20 mouse cellular contexts compared by ENCODE assay signal in genomic region chr13:12308473-12308872, GRCm38 (mm10). TPM values are rescaled to one million over a fixed set of nuclear protein-coding genes. Genes with fewer than 3 reads are reported as not detected.
DNase-seq lines count a peak whose midpoint lies in the region; ATAC-seq and TF ChIP-seq lines count a peak whose summit lies in the region.
"Had no signal": no experiment of that assay in that cellular context is flagged by ENCODE, and none has a peak within 500 bp of the region (broad histone marks: within the 10 kb centered on the region; RNA-seq: fewer than 3 reads in every experiment).

No protein-coding gene starts in this region.

- H3K9ac ChIP-seq in forebrain, postnatal 0 days, result no peak overlapping the region
- no peak overlapping the region for H3K9ac ChIP-seq in forebrain, embryonic 14.5 days (ENCODE audit: low read length)
- no peak overlapping the region for H3K9ac ChIP-seq in heart, embryonic 12.5 days
- H3K9ac ChIP-seq in heart, embryonic 16.5 days (ENCODE audit: low read length), result no peak overlapping the region
- H3K9ac ChIP-seq in heart, adult 2 months (ENCODE audit: low read depth, low read length), result no peak overlapping the region
- H3K9ac ChIP-seq: embryonic facial prominence, embryonic 12.5 days; forebrain, embryonic 13.5 days; hindbrain, embryonic 15.5 days; kidney, embryonic 15.5 days had no signal

- H3K27ac ChIP-seq in forebrain, postnatal 0 days (ENCODE audit: low read depth, low read length), result peak overlapping the region; percentile 10; the same call in 1 of the 2 replicates
- no peak overlapping the region for H3K27ac ChIP-seq in forebrain, embryonic 14.5 days (ENCODE audit: low read depth, low read length)
- peak overlapping the region; percentile 64 for H3K27ac ChIP-seq in heart, embryonic 12.5 days (ENCODE audit: poor library complexity, severe bottlenecking)
- peak overlapping the region; percentile 66 for H3K27ac ChIP-seq in heart, embryonic 16.5 days (ENCODE audit: low read length)
- no peak overlapping the region for H3K27ac ChIP-seq in heart, adult 2 months
- H3K27ac ChIP-seq: forebrain, embryonic 13.5 days; hindbrain, embryonic 15.5 days; kidney, embryonic 15.5 days had no signal

- H3K27me3 ChIP-seq in forebrain, postnatal 0 days (ENCODE audit: insufficient read depth, low read length), result no peaks in the 10 kb centered on the region
- no peaks in the 10 kb centered on the region for H3K27me3 ChIP-seq in forebrain, embryonic 14.5 days (replicated peaks; ENCODE audit: control insufficient read depth, insufficient read depth, low read length)
- no peaks in the 10 kb centered on the region for H3K27me3 ChIP-seq in heart, embryonic 12.5 days (replicated peaks)
- no peaks in the 10 kb centered on the region for H3K27me3 ChIP-seq in heart, embryonic 16.5 days (ENCODE audit: control insufficient read depth, insufficient read depth, low read length)
- no peaks in the 10 kb centered on the region for H3K27me3 ChIP-seq in heart, adult 2 months (ENCODE audit: control insufficient read depth, insufficient read depth, low read length)
- H3K27me3 ChIP-seq: embryonic facial prominence, embryonic 12.5 days; forebrain, embryonic 13.5 days; hindbrain, embryonic 15.5 days; kidney, embryonic 15.5 days had no signal

- no peak overlapping the region for H3K4me2 ChIP-seq in forebrain, postnatal 0 days (ENCODE audit: low read depth)
- no peak overlapping the region for H3K4me2 ChIP-seq in forebrain, embryonic 14.5 days (ENCODE audit: low read length)
- no peak overlapping the region for H3K4me2 ChIP-seq in heart, embryonic 12.5 days
- no peak overlapping the region for H3K4me2 ChIP-seq in heart, embryonic 16.5 days (ENCODE audit: low read depth, low read length)
- H3K4me2 ChIP-seq: embryonic facial prominence, embryonic 12.5 days; forebrain, embryonic 13.5 days; hindbrain, embryonic 15.5 days; kidney, embryonic 15.5 days had no signal

- no peaks in the 10 kb centered on the region for H3K9me3 ChIP-seq in forebrain, postnatal 0 days (ENCODE audit: low read length)
- H3K9me3 ChIP-seq in forebrain, embryonic 14.5 days (replicated peaks; ENCODE audit: control insufficient read depth, low read length), result no peaks in the 10 kb centered on the region
- no peaks in the 10 kb centered on the region for H3K9me3 ChIP-seq in heart, embryonic 12.5 days (replicated peaks)
- no peaks in the 10 kb centered on the region for H3K9me3 ChIP-seq in heart, embryonic 16.5 days (replicated peaks; ENCODE audit: control insufficient read depth, low read length)
- H3K9me3 ChIP-seq: embryonic facial prominence, embryonic 12.5 days; forebrain, embryonic 13.5 days; hindbrain, embryonic 15.5 days; kidney, embryonic 15.5 days had no signal

- DNase-seq in forebrain, postnatal 0 days, result peak; percentile 45
- no peak for DNase-seq in forebrain, embryonic 14.5 days (ENCODE audit: low spot score)
- DNase-seq in heart, postnatal 36 days, result no peak
- no peak for DNase-seq in heart, adult 2 months
- DNase-seq in brain, adult 2 months (ENCODE audit: low read depth, low spot score), result peak; percentile 26
- DNase-seq: adrenal gland, postnatal 10 days; cerebellum, adult 11-12 months; cerebellum, adult 9-10 months; cerebellum, postnatal 25 days; gastrocnemius, postnatal 25 days; kidney, adult 2 months had no signal

- no peaks in the 10 kb centered on the region for H3K79me2 ChIP-seq in heart, adult 2 months (replicated peaks; ENCODE audit: control insufficient read depth, insufficient read depth, low read length)

- no peak for TF ChIP-seq CTCF in forebrain, postnatal 0 days (IDR thresholded peaks at IDR 0.05; ENCODE audit: low read depth)
- TF ChIP-seq CTCF in heart, adult 2 months (IDR thresholded peaks at IDR 0.05), result no peak

- no peak for TF ChIP-seq EP300 in heart, adult 2 months (IDR thresholded peaks at IDR 0.05; ENCODE audit: insufficient read depth, low read depth, low read length)

- H3K4me3 ChIP-seq in forebrain, postnatal 0 days (ENCODE audit: low read depth, low read length), result no peak overlapping the region
- H3K4me3 ChIP-seq in forebrain, embryonic 14.5 days (ENCODE audit: low read depth, low read length), result no peak overlapping the region
- no peak overlapping the region for H3K4me3 ChIP-seq in heart, embryonic 12.5 days
- no peak overlapping the region for H3K4me3 ChIP-seq in heart, embryonic 16.5 days (ENCODE audit: low read length)
- H3K4me3 ChIP-seq in heart, adult 2 months, result no peak overlapping the region
- H3K4me3 ChIP-seq: embryonic facial prominence, embryonic 12.5 days; forebrain, embryonic 13.5 days; hindbrain, embryonic 15.5 days; kidney, embryonic 15.5 days had no signal

- ATAC-seq in forebrain, postnatal 0 days, result peak; percentile 63
- ATAC-seq in forebrain, embryonic 14.5 days, result no peak
- no peak for ATAC-seq in heart, embryonic 12.5 days (ENCODE audit: insufficient number of reproducible peaks, low FRiP score)
- no peak for ATAC-seq in heart, embryonic 16.5 days (replicated peaks; ENCODE audit: extremely low read depth, insufficient read depth, low FRiP score)
- ATAC-seq in megakaryocyte-erythroid progenitor cell, adult 5-6 weeks (replicated peaks; ENCODE audit: low FRiP score, low TSS enrichment, poor library complexity, severe bottlenecking), result no peak
- ATAC-seq: forebrain, embryonic 13.5 days; intestine, embryonic 16.5 days had no signal

- TF ChIP-seq POLR2A in heart, adult 2 months (IDR thresholded peaks at IDR 0.05; ENCODE audit: insufficient read depth, low read depth, low read length), result no peak

- H3K4me1 ChIP-seq in forebrain, postnatal 0 days (ENCODE audit: insufficient read depth), result no peaks in the 10 kb centered on the region
- peaks cover 3% of the 10 kb centered on the region; the same call in 1 of the 2 replicates for H3K4me1 ChIP-seq in forebrain, embryonic 14.5 days (ENCODE audit: control insufficient read depth, insufficient read depth, low read length)
- H3K4me1 ChIP-seq in heart, embryonic 12.5 days (replicated peaks), result peaks cover 63% of the 10 kb centered on the region
- H3K4me1 ChIP-seq in heart, embryonic 16.5 days (ENCODE audit: control insufficient read depth, insufficient read depth, low read length), result peaks cover 32% of the 10 kb centered on the region
- peaks cover 3% of the 10 kb centered on the region; the same call in 1 of the 2 replicates for H3K4me1 ChIP-seq in heart, adult 2 months (ENCODE audit: control insufficient read depth, insufficient read depth, low read length)
- H3K4me1 ChIP-seq: embryonic facial prominence, embryonic 12.5 days; hindbrain, embryonic 15.5 days had no signal

- 61% methylated on average over 8 of the region's 8 CpGs for WGBS in forebrain, postnatal 0 days
- 84% methylated on average over 8 of the region's 8 CpGs for WGBS in forebrain, embryonic 14.5 days
- 86% methylated on average over 8 of the region's 8 CpGs for WGBS in heart, embryonic 12.5 days
- WGBS in heart, embryonic 16.5 days, result 82% methylated on average over 8 of the region's 8 CpGs
- WGBS in heart, adult 2 months, result 85% methylated on average over 8 of the region's 8 CpGs

- no peaks in the 10 kb centered on the region for H3K36me3 ChIP-seq in forebrain, postnatal 0 days (ENCODE audit: insufficient read depth)
- H3K36me3 ChIP-seq in forebrain, embryonic 14.5 days (ENCODE audit: control insufficient read depth, insufficient read depth, low read length), result no peaks in the 10 kb centered on the region
- peaks cover 72% of the 10 kb centered on the region for H3K36me3 ChIP-seq in heart, embryonic 12.5 days
- H3K36me3 ChIP-seq in heart, embryonic 16.5 days (ENCODE audit: control insufficient read depth, insufficient read depth), result peaks cover 35% of the 10 kb centered on the region
- peaks cover 34% of the 10 kb centered on the region for H3K36me3 ChIP-seq in heart, adult 2 months (ENCODE audit: control insufficient read depth, insufficient read depth, low read length)
- H3K36me3 ChIP-seq: embryonic facial prominence, embryonic 12.5 days; hindbrain, embryonic 15.5 days; kidney, embryonic 15.5 days had no signal

- intact Hi-C loops in heart, postnatal 36 days (cut with DNase I), result no loop called here
- intact Hi-C loops in heart, adult 2 months (cut with DNase I), result no loop called here

RNA-seq across cellular contexts. Expression of gene Actn2, which starts 32.1 kb away (rescaled TPM):
- 3.9 and 5.9 TPM in 2 replicates for total RNA-seq in forebrain, postnatal 0 days (2014; rRNA removed)
- 6.0 TPM in 2 replicates for polyA plus RNA-seq in forebrain, postnatal 0 days (2015; fragmentation: Nextera tagmentation; extraction: Ambion mirVana)
- 1.7 and 2.2 TPM in 2 replicates for polyA plus RNA-seq in forebrain, embryonic 14.5 days (2014; fragmentation: Nextera tagmentation; extraction: Ambion mirVana)
- 1,360 and 1,370 TPM in 2 replicates for polyA plus RNA-seq in heart, embryonic 12.5 days (2016; fragmentation: Nextera tagmentation; extraction: Ambion mirVana)
- 1,000 to 10,000 TPM; 1,744 to 1,878 TPM for total RNA-seq in heart, postnatal 36 days (2021)
- polyA plus RNA-seq in heart, embryonic 16.5 days (2015; fragmentation: Nextera tagmentation; extraction: Ambion mirVana), result 1,874 and 1,903 TPM in 2 replicates
- 1,000 to 10,000 TPM; 1,397 to 1,781 TPM for total RNA-seq in heart, adult 2 months (2021)
- 1,690 and 1,900 TPM in 2 replicates for polyA plus RNA-seq in heart, adult 2 months (2012; rRNA removed)
- not detected in 2 replicates for total RNA-seq in megakaryocyte-erythroid progenitor cell, adult 5-6 weeks (2014; fragmentation: Nextera tagmentation)
- not detected in 2 replicates for total RNA-seq in megakaryocyte-erythroid progenitor cell, adult 5-6 weeks (2017)
- total RNA-seq: MEL had no signal

RNA-seq across cellular contexts. Expression of gene Mtr, which starts 50.6 kb away (rescaled TPM):
- total RNA-seq in forebrain, postnatal 0 days (2014; rRNA removed), result 5.2 and 8.3 TPM in 2 replicates
- 1.8 and 1.9 TPM in 2 replicates for polyA plus RNA-seq in forebrain, postnatal 0 days (2015; fragmentation: Nextera tagmentation; extraction: Ambion mirVana)
- 7.4 TPM in 2 replicates for polyA plus RNA-seq in forebrain, embryonic 14.5 days (2014; fragmentation: Nextera tagmentation; extraction: Ambion mirVana)
- 18.7 and 20.0 TPM in 2 replicates for polyA plus RNA-seq in heart, embryonic 12.5 days (2016; fragmentation: Nextera tagmentation; extraction: Ambion mirVana)
- total RNA-seq in heart, postnatal 36 days (2021), result 100 to 1,000 TPM in 1 of 2 experiments, 10 to 100 TPM in 1; 59.9 to 102 TPM
- polyA plus RNA-seq in heart, embryonic 16.5 days (2015; fragmentation: Nextera tagmentation; extraction: Ambion mirVana), result 11.4 and 11.9 TPM in 2 replicates
- 100 to 1,000 TPM in 1 of 2 experiments, 10 to 100 TPM in 1; 88.1 to 103 TPM for total RNA-seq in heart, adult 2 months (2021)
- 42.2 and 129 TPM in 2 replicates for polyA plus RNA-seq in heart, adult 2 months (2012; rRNA removed)
- total RNA-seq in megakaryocyte-erythroid progenitor cell, adult 5-6 weeks (2014; fragmentation: Nextera tagmentation), result 40.7 and 56.0 TPM in 2 replicates
- total RNA-seq in megakaryocyte-erythroid progenitor cell, adult 5-6 weeks (2017), result 44.9 and 48.9 TPM in 2 replicates

Comparison
In these comparisons a context has a peak if more than half of its experiments do, and no peak if none do; other contexts are left out.
1. DNase-seq: peak in forebrain, postnatal 0 days (single experiment) and brain, adult 2 months (single experiment); none in forebrain, embryonic 14.5 days (single experiment), heart, postnatal 36 days (0 of 2) and heart, adult 2 months (0 of 2).
2. H3K27ac ChIP-seq: peak in forebrain, postnatal 0 days (single experiment), heart, embryonic 12.5 days (single experiment) and heart, embryonic 16.5 days (single experiment); none in forebrain, embryonic 14.5 days (single experiment) and heart, adult 2 months (single experiment).
3. RNA of gene Actn2, which starts 32.1 kb away (polyA plus RNA-seq): 1,690 to 1,900 TPM in heart, adult 2 months, 1,874 to 1,903 TPM in heart, embryonic 16.5 days and 1,360 to 1,370 TPM in heart, embryonic 12.5 days; 6.0 TPM in forebrain, postnatal 0 days and 1.7 to 2.2 TPM in forebrain, embryonic 14.5 days; every median in the first group is over 100 times any median in the second.